Mouse (Mus musculus): Measurements from ENCODE around the gene Mtch1. TPM values are rescaled to one million over a fixed set of nuclear protein-coding genes. Genes with fewer than 3 reads are reported as not detected.
"Not testable (repeated sequence)": the region's sequence is repeated elsewhere in the genome, so short reads cannot be mapped to it uniquely, and the experiment has no call there.

Mtch1 gene
- 263 and 279 TPM in 2 replicates for polyA plus RNA-seq (2012; rRNA removed)

DNA sequence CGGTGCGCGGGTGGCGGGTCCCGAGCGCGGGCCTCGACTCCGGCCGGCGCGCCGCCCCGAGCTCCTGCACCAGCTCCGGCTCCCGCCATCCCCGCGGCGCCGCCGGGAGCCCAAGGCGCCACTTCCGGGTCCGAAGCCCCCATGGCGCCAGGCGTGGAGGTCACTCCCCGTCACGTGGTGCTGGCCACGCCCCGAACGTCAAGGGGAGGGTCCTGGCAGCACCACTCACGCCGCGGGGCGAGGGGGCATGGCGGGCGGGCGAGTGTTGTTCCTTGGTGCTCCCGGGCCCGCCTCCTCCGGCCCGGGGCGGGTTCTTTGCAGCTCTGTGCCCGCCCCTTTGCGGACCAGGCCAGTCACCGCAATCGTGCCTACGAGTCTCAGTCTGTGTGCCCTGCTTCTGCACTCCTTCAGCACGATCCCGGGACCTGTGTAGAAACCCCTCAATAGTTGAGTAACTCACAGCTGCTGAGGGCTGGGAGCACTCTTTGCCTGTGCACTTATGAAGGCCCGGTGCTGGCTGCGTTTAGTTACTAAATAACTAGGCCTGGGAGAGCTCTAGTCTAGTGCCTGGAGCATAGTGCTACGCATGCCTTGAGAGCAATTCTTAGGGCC, at the start of gene Mtch1:
Mtch1 (minus strand) TSS at position 290 of the 612 bp plus-strand sequence.
- peak; percentile 98 for DNase-seq (ENCODE audit: low spot score)

- peak; percentile 62 for DNase-seq (ENCODE audit: low spot score)
Observed at GRCm38 (mm10) chr17:29396821-29397242, 49.1 kb upstream of the Mtch1 start.

DNA sequence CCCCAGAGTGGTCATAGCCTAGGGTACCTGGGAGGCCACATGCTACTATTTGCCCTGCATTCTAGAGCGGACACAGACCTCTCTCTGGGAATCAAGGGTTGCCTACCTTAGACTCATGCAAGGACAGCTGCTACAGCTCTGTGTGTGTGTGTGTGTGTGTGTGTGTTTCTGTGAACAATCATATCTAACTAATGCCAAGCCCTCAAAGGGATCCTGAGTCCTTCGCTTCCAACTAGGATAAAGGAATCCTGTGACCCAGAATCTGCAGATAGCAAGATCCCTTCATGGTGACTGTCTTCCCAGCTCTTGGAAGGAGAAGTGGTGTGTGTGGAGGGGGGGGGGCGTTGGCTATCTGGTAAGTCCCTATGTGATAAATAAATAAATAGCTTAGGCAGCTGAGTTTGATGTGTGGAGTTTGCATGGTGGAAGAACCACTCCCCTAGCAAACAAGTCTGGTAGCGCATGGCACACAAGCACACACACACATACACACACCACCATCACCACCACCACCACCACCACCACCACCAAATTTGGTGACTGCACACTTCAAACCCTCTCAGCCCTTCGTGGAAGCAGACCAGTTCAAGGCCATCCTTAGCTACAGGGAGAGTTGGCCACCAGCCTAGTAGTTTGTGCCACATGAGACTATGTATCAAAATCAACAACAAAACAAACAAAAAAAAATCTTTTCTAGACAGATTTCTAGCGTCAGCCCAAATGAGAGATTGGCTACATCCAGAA, 48.5 kb upstream of the Mtch1 start:
- no peak for DNase-seq (ENCODE audit: low spot score)

- DNase-seq (ENCODE audit: low spot score): no peak
Observed at GRCm38 (mm10) chr17:29395381-29395780, 47.6 kb upstream of the Mtch1 start.

DNA sequence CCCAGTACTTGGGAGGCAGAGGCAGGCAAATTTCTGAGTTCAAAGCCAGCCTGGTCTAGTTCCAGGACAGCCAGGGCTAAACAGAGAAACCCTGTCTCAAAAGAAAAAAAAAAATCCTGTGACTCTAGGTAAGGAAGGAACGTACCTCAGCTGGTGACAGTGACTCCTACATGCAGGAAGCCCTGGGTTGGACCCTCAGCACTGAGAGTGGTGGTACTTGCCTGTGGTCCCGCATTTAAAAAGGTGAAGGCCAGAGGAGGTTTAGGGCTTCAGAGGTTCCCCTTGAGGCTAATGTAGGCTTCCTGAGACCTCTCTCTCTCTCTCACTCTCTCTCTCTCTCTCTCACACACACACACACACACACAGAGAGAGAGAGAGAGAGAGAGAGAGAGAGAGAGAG, 47.0 kb upstream of the Mtch1 start:
- DNase-seq (ENCODE audit: low spot score): not testable (repeated sequence)

GRCm38 (mm10) chr17:29394106-29394760, 46.5 kb upstream of the Mtch1 start:
- DNase-seq (ENCODE audit: low spot score): no peak

DNA sequence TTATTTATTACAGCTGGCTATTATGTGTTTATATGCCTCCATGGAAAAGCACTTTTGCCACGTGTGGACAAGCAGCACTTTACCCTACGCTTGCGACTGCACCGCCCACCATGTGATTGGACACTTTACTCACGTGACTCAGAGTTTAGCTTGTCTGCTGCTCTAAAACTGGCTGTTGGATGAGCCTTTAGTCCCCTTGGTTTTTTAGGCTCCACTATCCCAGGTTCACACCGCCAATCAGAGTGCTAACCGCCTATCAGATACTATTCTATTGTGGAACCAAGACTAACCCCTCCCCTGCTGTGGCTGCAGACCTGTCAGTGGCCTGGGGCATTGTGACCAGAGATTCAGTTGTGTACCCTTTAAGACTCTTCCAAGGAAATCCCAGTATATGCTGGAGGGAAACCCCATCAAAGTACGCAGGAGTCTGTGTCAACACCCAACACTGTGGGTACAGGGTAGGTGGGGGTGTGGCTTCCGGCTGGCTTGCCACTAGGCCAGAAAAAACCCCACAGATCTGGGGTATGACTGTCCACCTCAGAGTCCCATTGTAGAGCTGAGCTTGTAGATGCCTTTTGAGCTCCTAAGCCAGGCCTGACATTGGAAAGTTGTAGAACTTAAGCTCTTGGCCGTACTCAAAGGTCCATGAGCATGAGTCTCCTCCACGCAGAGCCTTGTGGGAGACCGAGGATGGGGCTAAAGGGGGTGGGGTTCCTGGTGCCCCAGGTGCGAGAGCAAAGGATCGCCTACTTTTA, 45.8 kb upstream of the Mtch1 start:
- no peak for DNase-seq (ENCODE audit: low spot score)

GRCm38 (mm10) chr17:29391280-29391679, 43.5 kb upstream of the Mtch1 start:
- no peak for DNase-seq (ENCODE audit: low spot score)

DNA sequence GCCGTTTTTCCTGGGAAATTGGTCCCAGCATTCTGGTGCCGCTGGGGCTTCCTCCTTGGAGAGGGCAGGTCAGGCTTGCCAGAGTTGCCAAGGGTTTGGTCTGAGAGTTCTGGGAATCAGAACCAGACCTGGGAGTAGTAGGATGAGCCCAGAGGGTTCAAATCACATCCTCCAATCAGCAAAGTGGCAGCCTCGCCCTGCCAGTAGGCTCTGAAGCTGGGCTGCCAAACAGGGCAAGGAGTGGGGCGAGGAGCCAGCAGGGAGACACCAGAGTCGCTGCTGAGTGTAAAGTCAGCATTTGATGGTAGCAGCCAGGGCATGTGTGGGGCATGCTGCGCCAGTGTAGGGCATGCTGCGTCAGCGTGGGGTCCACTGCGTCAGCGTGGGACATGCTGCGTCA, 41.2 kb upstream of the Mtch1 start:
- DNase-seq (ENCODE audit: low spot score): no peak

GRCm38 (mm10) chr17:29385746-29386145, 38.0 kb upstream of the Mtch1 start:
- DNase-seq (ENCODE audit: low spot score): no peak

DNA sequence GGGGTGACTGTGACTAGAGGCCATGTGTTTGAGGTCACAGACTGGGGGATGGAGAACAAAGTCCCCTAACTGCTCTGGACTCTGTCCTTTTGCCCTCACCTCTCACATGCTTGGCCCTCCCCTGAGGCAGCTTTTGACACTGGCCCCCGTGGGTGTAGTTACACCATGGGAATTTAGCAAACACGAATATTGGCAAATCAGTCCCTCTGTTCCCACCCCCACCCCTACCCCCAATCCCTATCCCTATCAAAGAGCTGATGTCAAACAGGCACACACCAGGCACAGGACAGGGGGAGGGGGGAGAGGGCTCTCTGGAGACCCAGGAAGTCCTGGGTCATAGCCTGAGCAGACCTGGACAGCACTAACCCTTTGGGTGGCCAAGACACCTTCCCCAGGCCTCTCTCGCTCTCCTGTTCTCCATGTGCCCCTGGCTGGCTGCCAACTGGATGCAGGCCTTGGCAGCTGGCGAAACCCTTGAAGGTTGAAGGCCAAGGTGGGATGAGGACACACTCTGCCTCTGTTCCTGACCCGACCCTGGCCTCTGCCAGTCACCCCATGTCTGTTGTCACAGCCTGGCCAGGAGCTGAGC, 37.2 kb upstream of the Mtch1 start:
- no peak for DNase-seq (ENCODE audit: low spot score)

- DNase-seq (ENCODE audit: low spot score): no peak
Observed at GRCm38 (mm10) chr17:29383923-29384322, 36.2 kb upstream of the Mtch1 start.

GRCm38 (mm10) chr17:29382417-29382816, 34.7 kb upstream of the Mtch1 start:
- DNase-seq (ENCODE audit: low spot score): no peak

DNA sequence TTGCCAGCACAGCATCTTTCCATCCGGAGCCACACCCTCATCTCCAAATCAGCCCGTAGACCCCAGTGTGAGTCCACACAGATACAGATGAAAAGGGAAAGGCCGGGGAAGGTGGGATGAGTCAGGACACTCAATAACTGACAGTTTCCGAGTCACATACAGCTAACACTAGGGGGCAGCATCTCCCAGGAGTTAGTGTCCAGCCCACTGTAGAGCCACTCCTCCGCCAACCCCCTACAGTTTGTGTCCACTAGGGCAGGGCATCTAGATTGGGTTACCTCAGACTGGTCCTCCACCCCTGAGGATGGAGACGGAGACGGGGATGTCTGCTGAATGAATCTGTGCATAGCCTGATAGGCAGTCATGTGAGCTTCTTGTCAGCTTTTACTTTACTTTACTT, 33.7 kb upstream of the Mtch1 start:
- no peak for DNase-seq (ENCODE audit: low spot score)

GRCm38 (mm10) chr17:29380241-29380640, 32.5 kb upstream of the Mtch1 start:
- DNase-seq (ENCODE audit: low spot score): no peak

- DNase-seq (ENCODE audit: low spot score): no peak
Observed at GRCm38 (mm10) chr17:29378056-29378455, 30.3 kb upstream of the Mtch1 start.

- DNase-seq (ENCODE audit: low spot score): no peak
Observed at GRCm38 (mm10) chr17:29375871-29376270, 28.1 kb upstream of the Mtch1 start.

DNA sequence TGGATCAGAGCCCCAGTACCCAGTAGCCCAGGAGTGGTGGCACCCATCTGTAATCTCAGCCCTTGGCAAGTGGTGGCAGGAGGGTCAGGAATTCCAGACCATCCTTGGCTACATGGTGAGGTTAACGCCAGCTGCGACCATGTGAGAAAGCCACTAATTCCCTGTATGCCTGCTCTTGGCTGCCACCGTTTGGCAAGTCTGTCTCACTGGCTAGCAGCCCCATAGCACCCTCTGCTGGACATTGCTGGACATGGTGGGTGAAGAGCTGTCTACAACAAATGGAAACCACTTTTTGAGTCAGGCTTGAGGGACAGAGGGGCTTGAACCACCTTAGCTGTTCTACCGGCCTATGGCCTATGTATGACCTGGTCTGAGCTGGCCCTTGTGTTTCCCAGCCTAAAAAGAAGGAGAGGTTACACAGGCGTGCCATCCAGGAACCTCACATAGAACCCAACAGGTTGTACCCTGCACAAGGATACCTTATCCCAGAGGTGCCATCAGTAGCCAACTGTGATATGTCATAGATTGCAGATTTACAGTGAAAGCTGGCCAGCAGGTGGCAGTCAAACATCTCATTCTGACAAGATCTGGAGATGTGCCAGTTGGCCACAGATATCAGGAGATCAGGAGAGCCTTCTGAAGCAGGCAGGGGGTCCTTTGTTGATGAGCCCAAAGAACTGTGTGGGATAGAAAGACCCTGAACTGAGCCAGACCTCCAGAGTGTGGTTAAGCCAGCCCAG, 23.4 kb upstream of the Mtch1 start:
- DNase-seq (ENCODE audit: low spot score): peak; percentile 79

DNA sequence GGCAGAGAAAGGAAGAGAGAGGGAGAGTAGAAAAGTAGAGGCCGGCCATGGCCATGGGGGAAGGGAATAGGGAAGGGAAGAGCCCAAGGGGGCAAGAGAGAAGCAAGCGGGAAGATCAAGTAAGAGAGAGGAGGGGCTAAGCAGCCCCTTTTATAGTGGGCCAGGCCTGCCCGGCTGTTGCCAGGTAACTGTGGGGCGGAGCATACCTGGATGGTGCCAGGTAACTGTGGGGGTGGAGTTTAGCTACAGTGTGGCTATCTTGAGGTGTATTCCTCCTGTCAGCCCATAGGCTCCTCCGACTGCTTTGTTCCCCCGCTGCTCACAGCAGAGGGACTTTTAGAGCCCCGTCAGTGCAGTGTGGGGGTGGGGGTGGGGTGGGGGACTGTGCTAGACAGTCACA, 21.0 kb upstream of the Mtch1 start:
- DNase-seq (ENCODE audit: low spot score): no peak

- DNase-seq (ENCODE audit: low spot score): no peak
Observed at GRCm38 (mm10) chr17:29365105-29365621, 17.4 kb upstream of the Mtch1 start.

DNA sequence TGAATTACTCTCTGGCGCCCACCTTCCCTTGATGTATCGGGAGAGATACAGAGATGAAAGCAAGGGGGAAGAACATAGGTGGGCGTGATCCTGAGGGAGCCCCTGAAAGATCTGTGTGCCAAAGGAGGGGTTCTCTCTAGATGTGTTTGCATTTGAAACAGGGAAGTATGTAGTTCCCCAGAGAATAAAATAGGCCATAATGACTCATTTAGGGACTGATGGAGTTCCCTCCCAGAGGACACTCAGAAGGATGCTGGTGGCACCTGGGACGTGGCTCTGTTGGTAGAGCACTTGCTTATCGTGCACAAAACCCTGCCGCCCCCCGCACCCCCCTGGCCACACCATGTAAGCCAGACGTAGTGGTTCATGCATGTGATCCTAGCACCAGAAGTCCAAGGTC, 15.4 kb upstream of the Mtch1 start:
- no peak for DNase-seq (ENCODE audit: low spot score)
